ENCODE assay signal across 9 mouse cellular contexts in the genomic region with DNA sequence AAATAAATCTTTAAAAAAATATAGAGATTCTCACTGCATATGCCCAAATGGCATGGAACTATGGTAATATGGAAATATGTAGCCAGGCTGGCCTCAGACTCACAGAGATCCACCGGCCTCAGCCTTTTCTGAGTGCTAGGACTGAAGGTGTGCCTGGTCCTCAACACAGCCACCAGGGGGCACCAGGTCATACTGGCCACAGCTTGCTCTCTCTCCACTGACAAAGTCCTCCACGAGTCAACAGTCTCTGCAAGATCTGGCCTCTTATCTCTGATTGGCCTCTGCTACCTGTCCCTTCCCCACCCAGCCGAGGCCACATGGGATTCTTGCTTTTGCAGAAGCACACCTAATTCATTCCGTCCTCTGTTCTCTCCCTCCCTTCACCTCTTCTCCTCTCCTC. TPM values are rescaled to one million over a fixed set of nuclear protein-coding genes. Genes with fewer than 3 reads are reported as not detected.
DNase-seq lines count a peak whose midpoint lies in the region; ATAC-seq and TF ChIP-seq lines count a peak whose summit lies in the region.
"Had no signal": no experiment of that assay in that cellular context is flagged by ENCODE, and none has a peak within 500 bp of the region (broad histone marks: within the 10 kb centered on the region; RNA-seq: fewer than 3 reads in every experiment).

No protein-coding gene starts in this region.

- peaks cover 3% of the 10 kb centered on the region for H3K36me3 ChIP-seq in midbrain, embryonic 10.5 days
- H3K36me3 ChIP-seq in midbrain, embryonic 15.5 days (replicated peaks), result no peaks in the 10 kb centered on the region
- no peaks in the 10 kb centered on the region for H3K36me3 ChIP-seq in kidney, embryonic 16.5 days (ENCODE audit: insufficient read depth, low read length)
- H3K36me3 ChIP-seq in stomach, embryonic 15.5 days, result no peaks in the 10 kb centered on the region

- H3K4me1 ChIP-seq in midbrain, embryonic 10.5 days, result no peaks in the 10 kb centered on the region
- H3K4me1 ChIP-seq in midbrain, embryonic 15.5 days, result no peaks in the 10 kb centered on the region
- 0 out of 2 replicates have a peak, but pooled peaks cover 3% of the 10 kb centered on the region for H3K4me1 ChIP-seq in kidney, embryonic 16.5 days (ENCODE audit: insufficient read depth, low read length)
- H3K4me1 ChIP-seq in stomach, embryonic 15.5 days, result no peaks in the 10 kb centered on the region

- H3K9ac ChIP-seq in midbrain, embryonic 15.5 days, result no peak overlapping the region
- H3K9ac ChIP-seq in kidney, embryonic 16.5 days (replicated peaks; ENCODE audit: low read length), result no peak overlapping the region
- no peak overlapping the region for H3K9ac ChIP-seq in stomach, embryonic 15.5 days

- peaks cover 2% of the 10 kb centered on the region; the same call in 1 of the 2 replicates for H3K9me3 ChIP-seq in midbrain, embryonic 10.5 days (replicated peaks)
- H3K9me3 ChIP-seq in midbrain, embryonic 15.5 days, result no peaks in the 10 kb centered on the region
- H3K9me3 ChIP-seq in kidney, embryonic 16.5 days (ENCODE audit: low read length), result peaks cover 3% of the 10 kb centered on the region; the same call in 1 of the 2 replicates
- no peaks in the 10 kb centered on the region for H3K9me3 ChIP-seq in stomach, embryonic 15.5 days

- WGBS in midbrain, embryonic 10.5 days, result 36% methylated on average over 4 of the region's 4 CpGs
- 41% methylated on average over 4 of the region's 4 CpGs for WGBS in midbrain, embryonic 15.5 days
- WGBS in kidney, embryonic 16.5 days, result 33% methylated on average over 4 of the region's 4 CpGs
- 28% methylated on average over 4 of the region's 4 CpGs for WGBS in stomach, embryonic 15.5 days

- no peak overlapping the region for H3K4me3 ChIP-seq in midbrain, embryonic 10.5 days
- H3K4me3 ChIP-seq in midbrain, embryonic 15.5 days, result no peak overlapping the region
- no peak overlapping the region for H3K4me3 ChIP-seq in gastrocnemius, adult 2 months
- H3K4me3 ChIP-seq in kidney, embryonic 16.5 days (ENCODE audit: low read length), result no peak overlapping the region
- no peak overlapping the region for H3K4me3 ChIP-seq in stomach, embryonic 15.5 days (replicated peaks)

- ATAC-seq in midbrain, embryonic 15.5 days (replicated peaks), result no peak
- ATAC-seq in kidney, embryonic 16.5 days (ENCODE audit: low FRiP score, low TSS enrichment), result peak; percentile 58; the same call in 1 of the 2 replicates
- peak; percentile 82 for ATAC-seq in megakaryocyte, adult 5-6 weeks (ENCODE audit: poor library complexity, severe bottlenecking)
- ATAC-seq in stomach, embryonic 15.5 days (ENCODE audit: insufficient read depth, low FRiP score, low read depth), result peak; percentile 48; the same call in 1 of the 2 replicates

- peak; percentile 42 for DNase-seq in midbrain, embryonic 10.5 days (ENCODE audit: low spot score)
- DNase-seq in adrenal gland, adult (ENCODE audit: inconsistent age in 2 of 2, low spot score in 1 of 2), result peak; percentile 65 to 88
- peak; percentile 83 for DNase-seq in gastrocnemius, adult 2 months
- DNase-seq in layer of hippocampus, postnatal 10 days (ENCODE audit: low spot score in 2 of 2), result no peak

- no peak overlapping the region for H3K27ac ChIP-seq in midbrain, embryonic 10.5 days (replicated peaks)
- H3K27ac ChIP-seq in midbrain, embryonic 15.5 days, result no peak overlapping the region
- peak overlapping the region; percentile 55 for H3K27ac ChIP-seq in gastrocnemius, adult 2 months
- H3K27ac ChIP-seq in kidney, embryonic 16.5 days (ENCODE audit: low read length), result no peak overlapping the region
- H3K27ac ChIP-seq in stomach, embryonic 15.5 days, result no peak overlapping the region

- no peaks in the 10 kb centered on the region for H3K27me3 ChIP-seq in midbrain, embryonic 10.5 days (ENCODE audit: low read depth, poor library complexity, severe bottlenecking)
- no peaks in the 10 kb centered on the region for H3K27me3 ChIP-seq in midbrain, embryonic 15.5 days (replicated peaks)
- no peaks in the 10 kb centered on the region for H3K27me3 ChIP-seq in kidney, embryonic 16.5 days (ENCODE audit: insufficient read depth, low read length)
- no peaks in the 10 kb centered on the region for H3K27me3 ChIP-seq in stomach, embryonic 15.5 days (replicated peaks)

- intact Hi-C loops in gastrocnemius, adult 2 months (cut with DNase I), result loop anchor here (2.0 to 10.0 kb wide), 3 partner anchors 37 to 1125 kb away; partner anchors contain the start of genes Bicra and Ehd2

- H3K4me2 ChIP-seq in midbrain, embryonic 15.5 days, result no peak overlapping the region
- H3K4me2 ChIP-seq in kidney, embryonic 16.5 days (replicated peaks; ENCODE audit: low read depth, low read length), result no peak overlapping the region
- no peak overlapping the region for H3K4me2 ChIP-seq in stomach, embryonic 15.5 days

- peak; percentile 91 for TF ChIP-seq CTCF in gastrocnemius, adult 2 months (IDR thresholded peaks at IDR 0.05)

RNA-seq across cellular contexts. Expression of gene Selenow, which starts 7.7 kb away (rescaled TPM):
- polyA plus RNA-seq in midbrain, embryonic 10.5 days (2016; fragmentation: Nextera tagmentation; extraction: Ambion mirVana), result 864 and 990 TPM in 2 replicates
- polyA plus RNA-seq in midbrain, embryonic 15.5 days (2015; fragmentation: Nextera tagmentation; extraction: Ambion mirVana), result 1,365 and 1,414 TPM in 2 replicates
- total RNA-seq in gastrocnemius, adult 2 months (2021), result 1,000 to 10,000 TPM; 1,391 to 1,893 TPM
- polyA plus RNA-seq in kidney, embryonic 16.5 days (2015; fragmentation: Nextera tagmentation; extraction: Ambion mirVana), result 690 and 706 TPM in 2 replicates
- total RNA-seq in megakaryocyte, adult 5-6 weeks (2015), result 96.9 and 102 TPM in 2 replicates
- total RNA-seq in megakaryocyte, adult 5-6 weeks (2017), result 31.5 and 33.7 TPM in 2 replicates
- 686 and 711 TPM in 2 replicates for polyA plus RNA-seq in stomach, embryonic 15.5 days (2015; fragmentation: Nextera tagmentation; extraction: Ambion mirVana)
- total RNA-seq in layer of hippocampus, postnatal 10 days (2021), result 1,000 to 10,000 TPM; 1,327 to 1,522 TPM

RNA-seq across cellular contexts. Expression of gene Nop53, which starts 16.0 kb away (rescaled TPM):
- 181 and 183 TPM in 2 replicates for polyA plus RNA-seq in midbrain, embryonic 10.5 days (2016; fragmentation: Nextera tagmentation; extraction: Ambion mirVana)
- 114 and 126 TPM in 2 replicates for polyA plus RNA-seq in midbrain, embryonic 15.5 days (2015; fragmentation: Nextera tagmentation; extraction: Ambion mirVana)
- 10 to 100 TPM; 85.7 to 97.4 TPM for total RNA-seq in gastrocnemius, adult 2 months (2021)
- polyA plus RNA-seq in kidney, embryonic 16.5 days (2015; fragmentation: Nextera tagmentation; extraction: Ambion mirVana), result 198 and 212 TPM in 2 replicates
- 80.2 and 90.4 TPM in 2 replicates for total RNA-seq in megakaryocyte, adult 5-6 weeks (2015)
- total RNA-seq in megakaryocyte, adult 5-6 weeks (2017), result 293 and 315 TPM in 2 replicates
- 173 and 183 TPM in 2 replicates for polyA plus RNA-seq in stomach, embryonic 15.5 days (2015; fragmentation: Nextera tagmentation; extraction: Ambion mirVana)
- 100 to 1,000 TPM; 126 to 135 TPM for total RNA-seq in layer of hippocampus, postnatal 10 days (2021)

RNA-seq across cellular contexts. Expression of gene Ehd2, which starts 37.5 kb away (rescaled TPM):
- 12.5 and 13.6 TPM in 2 replicates for polyA plus RNA-seq in midbrain, embryonic 10.5 days (2016; fragmentation: Nextera tagmentation; extraction: Ambion mirVana)
- polyA plus RNA-seq in midbrain, embryonic 15.5 days (2015; fragmentation: Nextera tagmentation; extraction: Ambion mirVana), result 4.6 and 5.8 TPM in 2 replicates
- 10 to 100 TPM; 31.4 to 38.7 TPM for total RNA-seq in gastrocnemius, adult 2 months (2021)
- polyA plus RNA-seq in kidney, embryonic 16.5 days (2015; fragmentation: Nextera tagmentation; extraction: Ambion mirVana), result 36.8 and 37.9 TPM in 2 replicates
- total RNA-seq in megakaryocyte, adult 5-6 weeks (2015), result 0.04 TPM in 1 of 2 replicates, not detected in the other
- total RNA-seq in megakaryocyte, adult 5-6 weeks (2017), result 0.07 and 0.16 TPM in 2 replicates
- polyA plus RNA-seq in stomach, embryonic 15.5 days (2015; fragmentation: Nextera tagmentation; extraction: Ambion mirVana), result 49.0 and 49.6 TPM in 2 replicates
- 10 to 100 TPM in 1 of 2 experiments, 1 to 10 TPM in 1; 8.6 to 14.0 TPM for total RNA-seq in layer of hippocampus, postnatal 10 days (2021)

RNA-seq across cellular contexts. Expression of gene Crxos, which starts 47.5 kb away (rescaled TPM):
- not detected in 2 replicates for polyA plus RNA-seq in midbrain, embryonic 10.5 days (2016; fragmentation: Nextera tagmentation; extraction: Ambion mirVana)
- 0.27 TPM in 1 of 2 replicates, not detected in the other for polyA plus RNA-seq in midbrain, embryonic 15.5 days (2015; fragmentation: Nextera tagmentation; extraction: Ambion mirVana)
- not detected for total RNA-seq in gastrocnemius, adult 2 months (2021)
- polyA plus RNA-seq in kidney, embryonic 16.5 days (2015; fragmentation: Nextera tagmentation; extraction: Ambion mirVana), result not detected in 2 replicates
- total RNA-seq in megakaryocyte, adult 5-6 weeks (2015), result not detected in 2 replicates
- not detected in 2 replicates for total RNA-seq in megakaryocyte, adult 5-6 weeks (2017)
- not detected in 2 replicates for polyA plus RNA-seq in stomach, embryonic 15.5 days (2015; fragmentation: Nextera tagmentation; extraction: Ambion mirVana)
- total RNA-seq in layer of hippocampus, postnatal 10 days (2021), result under 1 TPM in 1 of 2 experiments, not detected in 1; 0.23 TPM
- total RNA-seq: gastrocnemius, postnatal 4 days had no signal

RNA-seq across cellular contexts. Expression of gene Crx, which starts 50.1 kb away (rescaled TPM):
- 0.15 and 0.53 TPM in 2 replicates for polyA plus RNA-seq in midbrain, embryonic 10.5 days (2016; fragmentation: Nextera tagmentation; extraction: Ambion mirVana)
- 0.15 and 0.28 TPM in 2 replicates for polyA plus RNA-seq in midbrain, embryonic 15.5 days (2015; fragmentation: Nextera tagmentation; extraction: Ambion mirVana)
- not detected for total RNA-seq in gastrocnemius, adult 2 months (2021)
- not detected in 2 replicates for polyA plus RNA-seq in kidney, embryonic 16.5 days (2015; fragmentation: Nextera tagmentation; extraction: Ambion mirVana)
- total RNA-seq in megakaryocyte, adult 5-6 weeks (2015), result not detected in 2 replicates
- not detected in 2 replicates for total RNA-seq in megakaryocyte, adult 5-6 weeks (2017)
- polyA plus RNA-seq in stomach, embryonic 15.5 days (2015; fragmentation: Nextera tagmentation; extraction: Ambion mirVana), result not detected in 2 replicates
- not detected for total RNA-seq in layer of hippocampus, postnatal 10 days (2021)
- total RNA-seq: gastrocnemius, postnatal 4 days had no signal

Comparison
In these comparisons a context has a peak if more than half of its experiments do, and no peak if none do; other contexts are left out.
1. DNase-seq: peak in midbrain, embryonic 10.5 days (single experiment), adrenal gland, adult (2 of 2) and gastrocnemius, adult 2 months (single experiment); none in layer of hippocampus, postnatal 10 days (0 of 2).